Mouse (Mus musculus) urinary bladder, postnatal 4 days (tissue): Measurements from ENCODE around the gene Olfr1414.

Experiments
- DNase-seq, 2 experiments: peaks; one replicate each; pipeline ENCODE4 v3.0.0; 2021 to 2022; ENCODE audit warnings: low spot score in 2 of 2

Olfr1414 gene

GRCm38 (mm10) chr1:92518561-92518960, at the start of gene Olfr1414:
Gene Olfr1414, minus strand, starts transcription at chr1:92518661.
- DNase-seq: no peak

- DNase-seq: no peak
These were observed 27.5 kb upstream of the Olfr1414 start for GRCm38 (mm10) chr1:92545929-92546328.

DNA sequence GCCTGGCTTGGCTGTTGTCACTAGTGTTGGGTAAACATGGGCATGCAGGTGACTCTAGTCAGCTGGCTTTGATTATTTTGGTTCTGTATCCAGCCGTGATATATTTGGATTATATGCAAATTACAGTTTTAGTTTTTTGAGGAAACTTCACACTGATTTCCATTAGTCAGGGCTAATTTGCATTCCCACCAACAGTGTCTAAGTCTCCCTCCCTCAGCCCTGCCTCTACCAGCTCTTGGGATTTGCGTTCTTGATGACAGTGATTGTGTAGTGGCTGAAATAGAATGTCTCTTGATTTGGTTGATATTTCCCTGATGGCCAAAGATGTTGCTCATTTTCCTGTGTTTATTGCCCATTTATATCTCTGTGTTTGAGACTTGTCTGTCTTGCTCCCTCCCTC, 20.6 kb upstream of the Olfr1414 start:
- no peak for DNase-seq

DNA sequence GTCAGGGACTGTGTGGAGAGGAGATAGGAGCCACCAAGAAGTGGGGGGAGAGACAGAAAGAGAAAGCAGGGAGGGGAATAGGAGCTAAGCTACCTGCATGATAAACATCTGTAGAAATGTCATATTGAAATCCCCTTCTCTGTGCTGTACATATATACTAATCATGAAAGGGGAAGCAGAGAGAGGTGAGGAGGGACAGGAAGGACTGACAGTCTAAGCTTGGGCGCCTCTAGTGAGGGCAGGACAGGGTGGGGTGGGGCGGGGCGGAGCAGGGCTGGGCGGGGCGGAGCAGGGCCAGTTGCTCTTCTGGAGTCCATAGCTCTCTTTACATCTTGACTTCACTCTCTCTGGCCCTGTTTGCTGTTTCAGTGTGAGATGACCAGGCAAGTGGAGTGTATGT, 18.5 kb upstream of the Olfr1414 start:
- DNase-seq: no peak

GRCm38 (mm10) chr1:92523764-92524163, 5.3 kb upstream of the Olfr1414 start:
- no peak for DNase-seq

DNA sequence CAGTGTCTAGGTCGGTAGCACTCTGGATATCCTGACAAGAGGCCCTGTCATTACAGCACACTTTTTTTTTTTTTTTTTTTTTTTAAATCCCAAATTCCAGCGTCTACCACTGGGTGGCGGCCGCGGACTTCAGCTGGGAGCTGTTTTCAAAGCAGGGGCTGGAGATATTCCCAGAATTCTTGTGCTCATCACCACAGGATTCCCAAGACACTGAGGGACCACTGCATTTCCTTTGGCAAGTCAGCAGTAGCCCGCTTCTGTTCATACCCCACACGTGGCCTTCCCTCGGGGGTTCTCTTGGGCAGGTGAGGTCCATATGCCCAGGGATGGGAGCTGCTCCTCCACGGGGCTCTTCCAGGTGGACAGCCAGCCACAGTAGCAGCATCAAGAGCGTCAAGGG, 2.9 kb upstream of the Olfr1414 start:
- DNase-seq: no peak

GRCm38 (mm10) chr1:92519046-92519445, 585 bp upstream of the Olfr1414 start:
- no peak for DNase-seq

DNA sequence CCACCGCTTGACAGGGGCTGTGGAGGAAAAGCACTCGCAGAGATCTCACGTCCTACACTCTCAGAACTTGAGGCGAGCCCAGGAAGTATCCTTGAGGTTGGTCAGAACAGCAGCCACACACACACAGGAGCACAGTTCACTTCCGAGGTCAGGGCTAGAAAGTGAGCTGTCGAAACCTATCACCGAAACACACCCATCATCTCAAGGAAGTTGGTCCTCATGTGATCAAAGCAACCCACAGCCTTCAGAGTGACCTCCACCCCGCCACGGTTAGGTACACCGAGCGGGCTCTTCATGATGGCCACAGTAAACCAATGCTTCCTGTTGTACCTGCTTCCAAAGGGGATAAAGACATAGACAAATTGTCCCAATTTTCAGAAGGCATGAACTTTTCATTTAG, 3.1 kb downstream of the Olfr1414 start:
- no peak for DNase-seq

DNA sequence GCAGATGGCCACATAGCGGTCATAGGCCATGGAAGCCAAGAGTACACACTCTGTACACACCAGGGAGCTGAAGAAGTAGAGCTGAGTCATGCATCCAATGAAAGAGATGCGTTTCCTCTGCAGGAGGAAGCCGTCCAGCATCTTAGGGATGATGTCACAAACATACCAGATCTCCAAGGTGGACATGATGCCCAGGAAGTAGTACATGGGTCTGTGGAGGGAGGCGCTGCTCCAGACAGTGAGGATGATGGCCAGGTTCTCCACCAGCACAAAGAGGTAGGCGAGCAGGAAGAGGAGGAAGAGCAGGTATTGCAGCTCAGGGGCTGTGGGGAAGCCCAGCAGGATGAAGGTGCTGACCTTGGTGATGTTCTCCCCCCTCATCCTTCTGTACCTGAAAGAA, 6.8 kb downstream of the Olfr1414 start:
- peak in 1 of 2 experiments; percentile 1 for DNase-seq

DNA sequence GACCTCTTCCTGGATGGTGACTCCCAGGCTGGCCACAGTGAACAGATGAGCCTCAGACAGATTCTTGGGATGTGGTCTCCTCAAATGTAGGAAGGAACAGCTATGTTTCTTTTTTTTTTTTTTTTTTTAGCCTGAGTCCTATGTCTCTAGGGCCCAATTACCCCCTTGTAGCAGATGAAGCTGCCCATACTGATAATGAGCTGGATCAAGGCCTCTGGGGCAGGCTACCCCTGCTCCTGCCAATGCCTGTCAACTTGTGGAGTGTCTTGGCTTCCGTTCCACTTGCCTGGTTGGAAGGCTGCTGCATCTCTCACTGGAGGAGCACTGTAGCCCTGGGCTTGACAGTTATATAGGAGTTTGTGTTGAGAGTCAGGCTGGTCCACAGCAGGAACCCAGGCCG, 22.5 kb downstream of the Olfr1414 start, which contains the start of gene Olfr1415:
Olfr1415 (minus strand) TSS at position 101 of the 400 bp plus-strand sequence.
- no peak for DNase-seq

GRCm38 (mm10) chr1:92485013-92485412, 33.4 kb downstream of the Olfr1414 start, which contains the start of gene Olfr1416:
Gene Olfr1416, minus strand, starts transcription at chr1:92485113.
- no peak for DNase-seq

- DNase-seq: no peak
These were observed 44.3 kb downstream of the Olfr1414 start for GRCm38 (mm10) chr1:92474066-92474578.

- peak; percentile 89 to 97 for DNase-seq
These were observed 45.1 kb downstream of the Olfr1414 start, which contains the start of gene Ndufa10 for GRCm38 (mm10) chr1:92473165-92474041. Gene Ndufa10, minus strand, starts transcription at chr1:92473860.

GRCm38 (mm10) chr1:92468891-92469290, 49.6 kb downstream of the Olfr1414 start:
- DNase-seq: no peak

DNA sequence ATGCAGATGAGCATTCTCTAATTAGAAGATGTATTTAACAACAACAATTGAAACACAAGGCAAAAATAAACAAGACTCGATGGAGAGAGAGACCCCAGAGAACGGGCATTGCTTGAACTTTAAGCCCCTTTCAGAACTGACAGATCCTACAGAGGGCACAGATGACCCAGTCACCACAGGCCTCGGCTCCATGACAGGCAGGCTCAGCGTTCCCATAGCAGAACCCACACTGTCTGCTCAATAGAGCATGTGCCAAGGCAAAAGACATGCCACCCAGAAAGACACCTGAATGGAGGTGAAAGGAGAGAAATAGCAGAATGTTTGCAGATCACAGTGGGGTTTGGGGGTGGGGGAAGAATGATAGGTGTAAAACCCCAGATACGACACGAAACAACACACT, 60.0 kb downstream of the Olfr1414 start:
- no peak for DNase-seq

DNA sequence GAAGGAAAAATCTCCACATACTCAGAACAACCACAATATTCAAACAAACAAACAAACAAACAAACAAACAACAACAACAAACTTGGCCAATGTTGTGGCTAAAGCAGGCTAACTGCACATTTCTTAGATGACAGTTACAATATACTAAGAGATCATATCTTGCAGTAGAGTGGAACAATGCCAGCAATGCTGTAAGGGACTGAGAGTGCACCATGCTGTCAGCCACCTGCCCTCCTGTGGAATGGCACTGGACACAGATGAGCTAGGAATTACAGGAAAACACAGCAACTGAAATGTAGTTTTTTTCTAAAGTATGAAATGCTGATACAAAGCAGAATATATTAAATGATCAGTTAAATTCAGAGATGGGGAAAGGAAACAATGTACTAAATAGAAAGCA, 60.7 kb downstream of the Olfr1414 start:
- no peak for DNase-seq
